Mouse (Mus musculus) forebrain, embryonic 15.5 days (tissue): ENCODE data around the gene Tdrkh. TPM values are rescaled to one million over a fixed set of nuclear protein-coding genes. Genes with fewer than 3 reads are reported as not detected.

Experiments
- ATAC-seq: fragments of 200-750 bp; cut with Nextera tagmentation; replicated peaks from 2 replicates; pipeline ENCODE4 v1.8.0; 2017; ENCODE audit warnings: mild to moderate bottlenecking, moderate TSS enrichment, moderate library complexity
- H3K27ac ChIP-seq: fragments of 300-500 bp; sonication (generic); replicated peaks from 2 replicates; pipeline ENCODE4 v1.5.1; 2015; ENCODE audit warnings: mild to moderate bottlenecking, inconsistent platforms
- H3K27me3 ChIP-seq: fragments of 300-500 bp; sonication (generic); 2 replicates; pipeline ENCODE4 v1.6.1; 2015; ENCODE audit warnings: inconsistent platforms
- H3K36me3 ChIP-seq: fragments of 300-500 bp; sonication (generic); 2 replicates; pipeline ENCODE4 v1.6.1; 2015; ENCODE audit warnings: mild to moderate bottlenecking, inconsistent platforms
- H3K4me1 ChIP-seq: fragments of 300-500 bp; sonication (generic); 2 replicates; pipeline ENCODE4 v1.6.1; 2015; ENCODE audit warnings: inconsistent platforms
- H3K4me2 ChIP-seq: fragments of 300-500 bp; sonication (generic); replicated peaks from 2 replicates; pipeline ENCODE4 v1.6.1; 2015; ENCODE audit warnings: mild to moderate bottlenecking, inconsistent platforms
- H3K4me3 ChIP-seq: fragments of 300-500 bp; sonication (generic); 2 replicates; pipeline ENCODE4 v1.5.1; 2015; ENCODE audit warnings: mild to moderate bottlenecking, inconsistent platforms
- H3K9ac ChIP-seq: fragments of 300-500 bp; sonication (generic); replicated peaks from 2 replicates; pipeline ENCODE4 v1.6.1; 2015; ENCODE audit warnings: mild to moderate bottlenecking, inconsistent platforms
- H3K9me3 ChIP-seq: fragments of 300-500 bp; sonication (generic); 2 replicates; pipeline ENCODE4 v1.6.1; 2016; ENCODE audit warnings: inconsistent platforms
- WGBS: fragments of 180-500 bp; shearing (Covaris S2); methylation state at CpG from one replicate; pipeline ENCODE4 v1.1.7; 2015; ENCODE audit warnings: mixed read lengths; 5-methylcytosine and 5-hydroxymethylcytosine counted together
- polyA plus RNA-seq: library from polyadenylated mRNA; unstranded; fragments of >200 nt; fragmentation: Nextera tagmentation; extraction: Ambion mirVana; gene quantifications from 2 replicates; pipeline ENCODE4 v1.2.1, GENCODE M21; 2015

The Tdrkh gene
- polyA plus RNA-seq, 1 experiment from 2014 or later = 65.3 TPM

DNA sequence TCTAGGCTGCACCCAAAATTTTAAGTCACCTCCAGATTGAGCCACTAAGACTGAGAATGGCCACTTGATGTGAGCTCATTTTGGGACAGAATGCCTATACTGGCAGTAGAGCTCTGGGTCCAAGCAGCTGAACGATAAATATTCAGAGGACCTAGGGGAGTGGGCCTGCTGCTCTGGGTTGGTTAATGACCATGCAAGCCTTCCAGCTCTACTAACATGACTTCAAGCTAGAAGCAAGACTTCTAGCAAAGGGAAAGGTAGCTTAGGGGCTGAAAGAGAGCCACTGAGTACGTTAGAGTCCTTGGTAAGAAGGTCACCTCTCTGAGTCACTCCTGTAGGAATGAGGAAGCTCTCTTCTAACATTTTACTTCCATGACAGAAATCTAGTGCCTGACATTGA, 20.9 kb upstream of the Tdrkh start:
- Histone ChIP-seq H3K27ac (no peak overlapping the region), H3K4me1 (no peaks in the 10 kb centered on the region), H3K27me3 (no peaks in the 10 kb centered on the region), H3K36me3 (no peaks in the 10 kb centered on the region), H3K9me3 (no peaks in the 10 kb centered on the region), H3K4me3 (no peak overlapping the region), H3K9ac (no peak overlapping the region), H3K4me2 (no peak overlapping the region)
- ATAC-seq = no peak
- 90% methylated on average over 2 of the region's 2 CpGs for WGBS

DNA sequence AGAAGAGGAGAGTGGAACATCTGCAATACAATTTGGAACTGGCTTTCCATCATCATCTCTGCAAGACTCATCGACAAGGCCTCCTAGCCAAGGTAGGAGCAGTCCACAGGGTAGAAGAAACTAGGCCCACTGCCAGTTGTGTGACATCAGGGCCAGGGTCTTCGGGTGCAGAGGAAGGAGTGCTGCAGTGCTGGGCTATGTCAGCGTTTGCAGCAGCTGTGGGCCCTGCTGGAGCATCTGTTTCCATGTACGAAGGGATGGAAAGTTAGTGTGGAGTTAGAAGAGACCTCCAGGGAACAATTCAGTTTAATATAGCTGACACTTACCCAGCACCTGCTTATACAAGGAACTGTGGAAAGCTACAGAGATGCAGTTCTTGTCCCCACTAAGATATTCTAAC, 20.0 kb upstream of the Tdrkh start:
- Histone ChIP-seq H3K4me2 (no peak overlapping the region), H3K36me3 (no peaks in the 10 kb centered on the region), H3K4me1 (no peaks in the 10 kb centered on the region), H3K9me3 (no peaks in the 10 kb centered on the region), H3K27me3 (peaks cover 4% of the 10 kb centered on the region; the same call in 1 of the 2 replicates), H3K9ac (no peak overlapping the region), H3K4me3 (no peak overlapping the region), H3K27ac (no peak overlapping the region)
- 76% methylated on average over 4 of the region's 4 CpGs for WGBS
- no peak for ATAC-seq

DNA sequence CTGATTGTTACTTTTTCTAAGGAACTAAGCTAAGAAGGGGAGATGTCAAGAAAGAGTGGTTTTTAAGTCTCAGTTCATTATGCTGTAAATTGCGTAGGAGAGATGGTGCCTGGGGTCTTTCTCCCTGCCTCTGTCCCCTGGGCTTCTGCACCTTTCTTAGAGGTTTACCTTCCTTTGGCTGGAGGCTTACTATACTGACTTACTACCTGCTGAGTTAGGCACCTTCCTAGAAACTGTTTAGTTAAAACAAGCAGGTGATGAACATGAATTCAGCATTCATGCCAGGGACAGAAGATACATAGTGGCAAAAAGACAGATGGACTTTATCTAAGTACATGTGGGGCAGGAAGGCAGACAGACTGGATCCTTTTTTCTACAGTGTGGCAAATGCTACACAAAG, 16.7 kb upstream of the Tdrkh start:
- no peak overlapping the region for H3K9ac ChIP-seq
- no peaks in the 10 kb centered on the region for H3K9me3 ChIP-seq
- H3K4me2 ChIP-seq = no peak overlapping the region
- H3K4me3 ChIP-seq = no peak overlapping the region
- no peak for ATAC-seq
- peaks cover 7% of the 10 kb centered on the region; the same call in 1 of the 2 replicates for H3K27me3 ChIP-seq
- H3K36me3 ChIP-seq = no peaks in the 10 kb centered on the region
- WGBS = 78% methylated on average over 1 of the region's 1 CpGs
- peaks cover 22% of the 10 kb centered on the region for H3K4me1 ChIP-seq
- H3K27ac ChIP-seq = no peak overlapping the region

GRCm38 (mm10) chr3:94396851-94397250, 16.2 kb upstream of the Tdrkh start:
- H3K27me3 ChIP-seq = peaks cover 7% of the 10 kb centered on the region; the same call in 1 of the 2 replicates
- no peaks in the 10 kb centered on the region for H3K36me3 ChIP-seq
- no peaks in the 10 kb centered on the region for H3K9me3 ChIP-seq
- H3K4me2 ChIP-seq = no peak overlapping the region
- no peak overlapping the region for H3K4me3 ChIP-seq
- no peak overlapping the region for H3K9ac ChIP-seq
- H3K27ac ChIP-seq = no peak overlapping the region
- peaks cover 22% of the 10 kb centered on the region for H3K4me1 ChIP-seq
- ATAC-seq = no peak
- WGBS = 85% methylated on average over 4 of the region's 4 CpGs

DNA sequence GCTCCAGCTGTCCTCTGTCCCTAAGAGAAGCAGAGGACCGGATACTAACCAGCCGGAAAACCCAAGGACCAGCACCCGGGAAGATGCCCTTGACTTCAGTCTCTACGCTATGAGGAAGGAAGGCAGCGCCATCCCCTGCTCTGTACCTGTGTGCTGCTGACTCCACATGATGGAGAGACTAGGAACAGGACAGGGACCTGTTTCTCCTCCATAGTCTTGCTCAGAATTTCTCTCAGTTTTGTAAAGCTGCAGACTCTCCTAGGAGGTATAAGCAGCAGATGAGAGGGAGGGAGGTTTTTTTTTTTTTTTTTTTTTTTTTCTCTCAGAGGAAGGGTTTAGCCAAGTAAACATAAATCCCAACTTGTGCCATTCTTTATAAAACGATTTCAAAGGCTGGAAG, 14.9 kb upstream of the Tdrkh start, which contains the start of gene Lingo4:
Gene Lingo4 (plus strand): TSS at position 301 of the 400 bp plus-strand sequence.
- Histone ChIP-seq H3K9ac (peak within 1 kb of the TSS; percentile 56), H3K27ac (peak within 1 kb of the TSS; percentile 55), H3K4me2 (peak within 1 kb of the TSS; percentile 75), H3K9me3 (no peaks in the 10 kb centered on the region), H3K4me1 (peaks cover 22% of the 10 kb centered on the region), H3K27me3 (peaks cover 7% of the 10 kb centered on the region; the same call in 1 of the 2 replicates), H3K4me3 (peak within 1 kb of the TSS; percentile 42), H3K36me3 (no peaks in the 10 kb centered on the region)
- ATAC-seq = no peak
- WGBS = 80% methylated on average over 6 of the region's 6 CpGs

- peak overlapping the region; percentile 42 for H3K4me3 ChIP-seq
- H3K27ac ChIP-seq = peak overlapping the region; percentile 55
- peaks cover 7% of the 10 kb centered on the region; the same call in 1 of the 2 replicates for H3K27me3 ChIP-seq
- ATAC-seq = peak; percentile 82
- WGBS = under 1% methylated on average over 20 of the region's 20 CpGs
- peak overlapping the region; percentile 75 for H3K4me2 ChIP-seq
- peak overlapping the region; percentile 56 for H3K9ac ChIP-seq
- no peaks in the 10 kb centered on the region for H3K9me3 ChIP-seq
- H3K4me1 ChIP-seq = peaks cover 22% of the 10 kb centered on the region
- no peaks in the 10 kb centered on the region for H3K36me3 ChIP-seq
Measured at GRCm38 (mm10) chr3:94398943-94399481, 14.1 kb upstream of the Tdrkh start.

DNA sequence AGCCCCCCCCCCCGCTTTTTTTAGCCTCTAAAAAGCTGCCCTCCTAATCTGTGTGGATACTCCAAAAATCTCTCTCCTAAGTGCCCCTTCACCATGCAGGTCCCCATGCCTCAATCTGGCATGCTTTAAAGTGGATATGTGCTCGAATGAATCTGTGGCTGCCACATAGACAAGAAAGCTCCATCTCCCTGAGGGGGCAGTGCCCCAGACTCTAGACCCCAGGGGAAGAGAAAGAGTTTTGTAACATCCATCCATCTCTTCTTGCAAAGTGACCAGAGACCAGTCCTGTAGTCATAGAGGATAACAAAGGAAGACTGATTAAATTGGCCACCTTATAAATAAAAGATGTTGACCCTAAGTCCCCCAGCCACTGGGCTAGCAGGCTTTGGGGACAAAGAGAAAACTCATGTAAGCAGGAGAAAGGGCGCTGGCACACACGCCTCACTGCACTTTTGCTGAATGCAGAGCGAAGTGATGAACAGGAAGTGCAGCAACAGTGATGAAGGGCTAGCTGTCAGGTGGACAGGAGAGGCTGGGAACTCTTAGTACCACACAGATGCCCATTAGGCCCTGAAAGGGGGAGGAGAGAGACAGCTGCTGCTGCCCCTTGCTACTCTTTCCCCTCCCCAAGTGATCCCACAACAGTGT, 13.3 kb upstream of the Tdrkh start:
- no peaks in the 10 kb centered on the region for H3K9me3 ChIP-seq
- H3K36me3 ChIP-seq = no peaks in the 10 kb centered on the region
- H3K9ac ChIP-seq = no peak overlapping the region; the same call in 1 of the 2 replicates
- peak overlapping the region; percentile 42 for H3K4me3 ChIP-seq
- no peak overlapping the region for H3K27ac ChIP-seq
- H3K27me3 ChIP-seq = peaks cover 7% of the 10 kb centered on the region; the same call in 1 of the 2 replicates
- ATAC-seq = no peak
- H3K4me1 ChIP-seq = peaks cover 26% of the 10 kb centered on the region
- WGBS = 16% methylated on average over 5 of the region's 5 CpGs
- H3K4me2 ChIP-seq = peak overlapping the region; percentile 75

- Histone ChIP-seq H3K4me3 (no peak overlapping the region), H3K9ac (no peak overlapping the region), H3K4me2 (no peak overlapping the region), H3K27ac (no peak overlapping the region), H3K9me3 (no peaks in the 10 kb centered on the region), H3K36me3 (no peaks in the 10 kb centered on the region), H3K27me3 (peaks cover 7% of the 10 kb centered on the region; the same call in 1 of the 2 replicates), H3K4me1 (peaks cover 31% of the 10 kb centered on the region)
- WGBS = 72% methylated on average over 8 of the region's 8 CpGs
- no peak for ATAC-seq
Measured at GRCm38 (mm10) chr3:94402451-94402850, 10.6 kb upstream of the Tdrkh start.

- 37% methylated on average over 7 of the region's 7 CpGs for WGBS
Measured at GRCm38 (mm10) chr3:94404366-94405054, 8.6 kb upstream of the Tdrkh start.

GRCm38 (mm10) chr3:94405561-94405960, 7.5 kb upstream of the Tdrkh start:
- Histone ChIP-seq H3K36me3 (no peaks in the 10 kb centered on the region), H3K9me3 (no peaks in the 10 kb centered on the region), H3K4me2 (no peak overlapping the region), H3K4me3 (no peak overlapping the region), H3K27ac (no peak overlapping the region), H3K4me1 (peaks cover 10% of the 10 kb centered on the region), H3K27me3 (no peaks in the 10 kb centered on the region), H3K9ac (no peak overlapping the region)
- no peak for ATAC-seq
- 77% methylated on average over 4 of the region's 4 CpGs for WGBS

More at GRCm38 (mm10) chr3:94404366-94405054, 8.6 kb upstream of the Tdrkh start:
- Histone ChIP-seq H3K4me1 (peaks cover 21% of the 10 kb centered on the region), H3K4me2 (no peak overlapping the region), H3K4me3 (no peak overlapping the region), H3K9ac (no peak overlapping the region), H3K36me3 (no peaks in the 10 kb centered on the region), H3K9me3 (no peaks in the 10 kb centered on the region), H3K27me3 (no peaks in the 10 kb centered on the region), H3K27ac (peak overlapping the region; percentile 52; the same call in 1 of the 2 replicates)
- ATAC-seq = peak; percentile 77

GRCm38 (mm10) chr3:94412530-94412929, 543 bp upstream of the Tdrkh start:
- Histone ChIP-seq H3K27me3 (no peaks in the 10 kb centered on the region), H3K9me3 (no peaks in the 10 kb centered on the region), H3K9ac (peak overlapping the region; percentile 56), H3K4me3 (peak overlapping the region; percentile 74), H3K4me2 (peak overlapping the region; percentile 90), H3K4me1 (peaks cover 17% of the 10 kb centered on the region), H3K27ac (peak overlapping the region; percentile 84), H3K36me3 (no peaks in the 10 kb centered on the region)
- 4% methylated on average over 25 of the region's 25 CpGs for WGBS
- ATAC-seq = peak; percentile 68

DNA sequence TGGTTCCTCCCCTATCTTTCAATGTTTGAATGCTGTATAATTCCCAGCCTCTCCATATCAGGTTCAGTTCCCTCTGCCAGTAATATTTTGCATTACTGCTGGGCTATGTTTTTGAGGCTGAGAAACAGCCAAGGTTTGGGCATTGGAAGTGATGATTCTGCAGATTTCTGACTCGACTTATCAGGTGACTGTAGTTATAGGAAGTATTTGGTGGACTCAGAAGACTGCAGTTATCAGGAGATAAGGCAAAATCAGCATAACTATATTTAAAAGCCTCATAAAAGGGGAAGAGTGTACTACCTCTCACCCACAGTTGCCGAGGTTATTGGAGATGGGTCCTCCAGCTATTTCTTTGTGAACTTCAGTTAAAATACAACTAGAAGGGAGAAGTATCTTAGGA, 17.9 kb downstream of the Tdrkh start:
- H3K9ac ChIP-seq = no peak overlapping the region
- no peak for ATAC-seq
- no peak overlapping the region for H3K4me3 ChIP-seq
- H3K4me2 ChIP-seq = no peak overlapping the region
- peaks cover 49% of the 10 kb centered on the region for H3K36me3 ChIP-seq
- 84% methylated on average over 2 of the region's 2 CpGs for WGBS
- no peaks in the 10 kb centered on the region for H3K9me3 ChIP-seq
- no peaks in the 10 kb centered on the region for H3K4me1 ChIP-seq
- H3K27ac ChIP-seq = no peak overlapping the region
- no peaks in the 10 kb centered on the region for H3K27me3 ChIP-seq
